Mouse (Mus musculus): ENCODE data around the gene Pagr1a.

GRCm38 (mm10) chr7:127030172-127030571, 13.0 kb upstream of the Pagr1a start:
- TF ChIP-seq ZMIZ1 (IDR thresholded peaks at IDR 0.05; ENCODE audit: low read depth, low read length) (peak; percentile 40; the same call in 1 of the 2 replicates), USF2 (IDR thresholded peaks at IDR 0.05; ENCODE audit: borderline replicate concordance in 1 of 2, insufficient read depth in 1 of 2, low read depth in 1 of 2, low read length in 2 of 2) (no peak), CHD1 (IDR thresholded peaks at IDR 0.05; ENCODE audit: low read depth, low read length) (no peak), GABPA (IDR thresholded peaks at IDR 0.05; ENCODE audit: low read depth, low read length) (no peak), CTCF (IDR thresholded peaks at IDR 0.05 in 2 of 3, conservative IDR thresholded peaks at IDR 0.05 in 1 of 3; ENCODE audit: control insufficient read depth in 1 of 3, insufficient read depth in 1 of 3, low read depth in 2 of 3, low read length in 3 of 3, poor library complexity in 1 of 3, severe bottlenecking in 1 of 3) (no peak), GATA1 (IDR thresholded peaks at IDR 0.05; ENCODE audit: low read depth, low read length) (peak; percentile 81), ZC3H11A (IDR thresholded peaks at IDR 0.05; ENCODE audit: low read depth, low read length) (no peak), MAZ (IDR thresholded peaks at IDR 0.05; ENCODE audit: low read depth, low read length) (no peak)

All from MEL (cell line).